Mouse (Mus musculus) embryonic facial prominence, embryonic 13.5 days (tissue): ENCODE data around the gene Suv39h2. TPM values are rescaled to one million over a fixed set of nuclear protein-coding genes. Genes with fewer than 3 reads are reported as not detected.

Experiments
- ATAC-seq: fragments of 200-750 bp; cut with Nextera tagmentation; 2 replicates; pipeline ENCODE4 v1.8.0; 2017; ENCODE audit warnings: low read depth; ENCODE audit not compliant: insufficient number of reproducible peaks, insufficient read depth, low FRiP score, low TSS enrichment
- H3K27ac ChIP-seq: fragments of 300-500 bp; sonication (generic); 2 replicates; pipeline ENCODE4 v1.5.1; 2015; ENCODE audit warnings: moderate library complexity, mild to moderate bottlenecking, inconsistent platforms
- H3K27me3 ChIP-seq: fragments of 300-500 bp; sonication (generic); 2 replicates; pipeline ENCODE4 v1.6.1; 2015; ENCODE audit warnings: mild to moderate bottlenecking, inconsistent platforms
- H3K36me3 ChIP-seq: fragments of 300-500 bp; sonication (generic); 2 replicates; pipeline ENCODE4 v1.6.1; 2015; ENCODE audit warnings: mild to moderate bottlenecking, inconsistent platforms
- H3K4me1 ChIP-seq: fragments of 300-500 bp; sonication (generic); 2 replicates; pipeline ENCODE4 v1.6.1; 2015; ENCODE audit warnings: inconsistent platforms
- H3K4me2 ChIP-seq: fragments of 300-500 bp; sonication (generic); 2 replicates; pipeline ENCODE4 v1.6.1; 2015; ENCODE audit warnings: moderate library complexity, mild to moderate bottlenecking, inconsistent platforms
- H3K4me3 ChIP-seq: fragments of 300-500 bp; sonication (generic); 2 replicates; pipeline ENCODE4 v1.5.1; 2015; ENCODE audit warnings: mild to moderate bottlenecking, inconsistent platforms
- H3K9ac ChIP-seq: fragments of 300-500 bp; sonication (generic); 2 replicates; pipeline ENCODE4 v1.6.1; 2015; ENCODE audit warnings: mild to moderate bottlenecking, inconsistent platforms
- H3K9me3 ChIP-seq: fragments of 300-500 bp; sonication (generic); 2 replicates; pipeline ENCODE4 v1.6.1; 2016; ENCODE audit warnings: inconsistent platforms
- WGBS: fragments of 180-500 bp; shearing (Covaris S2); methylation state at CpG from one replicate; pipeline ENCODE4 v1.1.7; 2015; ENCODE audit warnings: mixed read lengths; 5-methylcytosine and 5-hydroxymethylcytosine counted together
- polyA plus RNA-seq: library from polyadenylated mRNA; unstranded; fragments of >200 nt; fragmentation: Nextera tagmentation; extraction: Ambion mirVana; gene quantifications from 2 replicates; pipeline ENCODE4 v1.2.1, GENCODE M21; 2015

The Suv39h2 gene
- polyA plus RNA-seq, 1 experiment from 2014 or later, result 22.9 TPM

DNA sequence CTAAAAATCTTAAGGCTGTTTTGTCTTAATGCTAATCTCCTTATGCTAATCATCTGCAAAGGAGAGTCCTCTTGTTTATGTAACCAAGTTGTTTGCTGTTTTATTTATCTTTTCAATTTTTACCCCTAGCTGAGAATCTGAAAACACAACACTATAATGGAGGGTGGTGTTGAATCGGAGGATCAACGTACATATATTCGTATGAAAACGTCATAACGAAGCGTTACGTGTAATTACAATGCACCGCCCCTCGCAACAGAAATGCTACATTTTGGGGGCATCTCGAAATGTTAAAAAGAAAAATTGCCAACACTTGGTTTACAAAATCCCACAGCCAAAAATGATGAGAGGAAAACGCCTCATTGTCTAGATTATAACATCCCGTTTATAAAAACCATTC is 940 bp downstream of the Suv39h2 start:
- Histone ChIP-seq H3K4me1 (peaks cover 11% of the 10 kb centered on the region), H3K4me2 (peak overlapping the region; percentile 69), H3K27ac (peak overlapping the region; percentile 94; the same call in 1 of the 2 replicates), H3K4me3 (peak overlapping the region; percentile 94), H3K36me3 (peaks cover 8% of the 10 kb centered on the region), H3K9ac (peak overlapping the region; percentile 84), H3K9me3 (no peaks in the 10 kb centered on the region), H3K27me3 (no peaks in the 10 kb centered on the region)
- no peak for ATAC-seq
- WGBS, result 0% methylated on average over 12 of the region's 12 CpGs

DNA sequence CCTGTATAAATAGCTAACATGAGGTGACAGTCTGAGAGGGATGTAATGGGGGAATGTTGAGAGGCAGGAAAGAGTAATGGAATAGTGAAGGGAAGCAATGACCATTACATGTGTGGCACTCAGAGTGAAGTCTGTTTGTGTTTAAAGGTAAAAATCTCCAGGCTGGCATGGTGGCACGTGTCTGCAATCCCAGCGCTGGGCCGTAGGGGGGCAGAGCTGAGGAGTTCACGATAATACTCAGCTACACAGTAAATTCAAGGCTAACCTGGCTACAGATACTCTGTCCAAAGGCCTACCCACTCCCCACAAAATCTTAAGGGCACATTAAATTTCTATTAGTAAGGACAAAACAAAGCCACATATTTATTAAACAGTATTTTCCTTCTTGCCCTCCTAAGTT is 18.2 kb downstream of the Suv39h2 start:
- Histone ChIP-seq H3K4me1 (no peaks in the 10 kb centered on the region), H3K27me3 (no peaks in the 10 kb centered on the region), H3K36me3 (peaks cover 46% of the 10 kb centered on the region), H3K9me3 (no peaks in the 10 kb centered on the region), H3K4me3 (no peak overlapping the region), H3K27ac (no peak overlapping the region), H3K4me2 (no peak overlapping the region), H3K9ac (no peak overlapping the region)
- 81% methylated on average over 4 of the region's 4 CpGs for WGBS
- ATAC-seq, result no peak

DNA sequence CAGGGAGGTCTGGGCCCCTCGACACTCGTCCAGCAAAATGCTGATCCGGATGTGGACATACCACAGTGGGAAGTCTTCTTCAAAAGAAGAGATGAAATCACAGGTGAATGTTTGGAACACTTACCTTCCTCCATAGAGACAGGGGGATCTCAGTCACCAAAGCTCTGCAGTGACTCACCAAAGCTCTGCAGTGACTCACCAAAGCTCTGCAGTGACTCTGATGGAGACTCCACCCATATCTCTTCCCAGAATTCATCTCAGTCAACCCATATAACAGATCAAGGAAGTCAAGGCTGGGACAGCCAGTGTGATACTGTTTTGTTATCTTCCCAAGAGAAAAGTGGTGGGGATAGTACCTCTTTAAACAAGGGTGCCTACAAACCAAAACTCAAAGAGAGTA is 21.7 kb downstream of the Suv39h2 start:
- 91% methylated on average over 3 of the region's 3 CpGs for WGBS
- Histone ChIP-seq H3K27me3 (no peaks in the 10 kb centered on the region), H3K27ac (no peak overlapping the region), H3K4me1 (no peaks in the 10 kb centered on the region), H3K9ac (no peak overlapping the region), H3K36me3 (peaks cover 35% of the 10 kb centered on the region), H3K4me3 (no peak overlapping the region), H3K4me2 (no peak overlapping the region), H3K9me3 (no peaks in the 10 kb centered on the region)
- ATAC-seq, result no peak

DNA sequence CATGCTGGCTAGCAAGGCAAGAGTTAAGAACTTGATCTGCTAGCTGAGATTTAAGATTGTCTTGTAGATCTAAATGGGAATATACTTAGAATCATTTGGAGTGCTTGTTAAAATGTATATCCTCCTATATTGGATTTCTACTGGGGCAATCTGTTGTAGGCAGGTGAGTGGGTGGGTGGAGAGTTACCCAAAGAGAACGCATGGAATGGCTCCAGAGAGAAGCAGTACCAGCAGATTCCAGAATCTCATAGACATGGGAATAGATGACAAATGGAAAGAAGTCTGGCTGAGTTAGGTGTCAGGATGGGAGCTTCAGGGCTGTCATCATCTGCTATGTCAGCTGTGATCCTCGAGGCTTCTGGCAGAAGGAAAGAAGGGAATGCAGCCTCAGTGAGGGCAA is 25.4 kb downstream of the Suv39h2 start:
- Histone ChIP-seq H3K4me2 (no peak overlapping the region), H3K36me3 (peaks cover 21% of the 10 kb centered on the region), H3K9me3 (no peaks in the 10 kb centered on the region), H3K4me3 (no peak overlapping the region), H3K27ac (no peak overlapping the region), H3K4me1 (no peaks in the 10 kb centered on the region), H3K27me3 (no peaks in the 10 kb centered on the region), H3K9ac (no peak overlapping the region)
- 76% methylated on average over 2 of the region's 2 CpGs for WGBS
- ATAC-seq, result no peak

DNA sequence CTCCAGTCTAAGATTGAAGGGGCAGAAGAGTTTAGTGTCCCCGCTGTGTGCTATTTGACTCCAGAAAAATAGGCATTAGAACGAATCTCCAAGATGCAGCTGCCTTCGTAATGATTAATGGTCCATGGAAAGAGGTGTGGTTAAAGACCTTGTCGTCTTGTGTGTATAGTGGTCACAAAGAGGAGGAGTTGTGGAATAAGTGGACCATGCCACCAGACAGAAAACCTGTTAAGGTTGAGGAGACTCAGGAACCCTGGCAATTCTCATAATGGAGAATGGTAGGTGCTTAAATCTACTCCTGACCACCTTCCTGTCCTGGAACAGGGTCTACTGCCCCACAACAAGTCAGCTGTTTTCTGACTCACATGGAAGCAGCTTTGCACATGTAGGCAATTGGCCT is 28.8 kb downstream of the Suv39h2 start:
- Histone ChIP-seq H3K4me1 (no peaks in the 10 kb centered on the region), H3K27me3 (no peaks in the 10 kb centered on the region), H3K9me3 (no peaks in the 10 kb centered on the region), H3K36me3 (peaks cover 7% of the 10 kb centered on the region; the same call in 1 of the 2 replicates), H3K9ac (no peak overlapping the region), H3K27ac (no peak overlapping the region), H3K4me3 (no peak overlapping the region), H3K4me2 (no peak overlapping the region)
- 89% methylated on average over 4 of the region's 4 CpGs for WGBS
- ATAC-seq, result no peak

DNA sequence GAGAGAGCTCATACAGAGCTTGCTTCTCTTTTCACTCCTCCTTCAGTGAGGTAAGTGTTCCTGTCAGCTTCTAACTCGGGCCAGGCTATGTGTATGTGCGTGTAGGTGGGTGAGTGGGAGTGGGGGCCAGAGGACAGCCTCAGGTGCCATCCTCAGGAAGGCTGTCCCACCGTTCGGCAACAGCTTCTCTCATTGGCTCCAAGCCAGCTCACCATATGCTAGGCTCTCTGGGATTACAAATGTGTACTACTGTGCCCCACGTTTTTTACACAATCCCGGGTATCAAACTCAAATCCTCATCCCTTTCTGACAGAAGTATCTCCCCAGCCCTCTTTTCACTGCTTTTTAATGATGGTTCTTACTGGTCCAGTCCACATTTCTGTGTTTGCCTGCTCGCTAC is 30.6 kb downstream of the Suv39h2 start:
- WGBS, result 73% methylated on average over 7 of the region's 7 CpGs
- Histone ChIP-seq H3K4me2 (no peak overlapping the region), H3K9ac (no peak overlapping the region), H3K27me3 (no peaks in the 10 kb centered on the region), H3K9me3 (no peaks in the 10 kb centered on the region), H3K4me1 (no peaks in the 10 kb centered on the region), H3K27ac (no peak overlapping the region), H3K4me3 (no peak overlapping the region), H3K36me3 (peaks cover 7% of the 10 kb centered on the region; the same call in 1 of the 2 replicates)
- ATAC-seq, result no peak; the same call in 1 of the 2 replicates

DNA sequence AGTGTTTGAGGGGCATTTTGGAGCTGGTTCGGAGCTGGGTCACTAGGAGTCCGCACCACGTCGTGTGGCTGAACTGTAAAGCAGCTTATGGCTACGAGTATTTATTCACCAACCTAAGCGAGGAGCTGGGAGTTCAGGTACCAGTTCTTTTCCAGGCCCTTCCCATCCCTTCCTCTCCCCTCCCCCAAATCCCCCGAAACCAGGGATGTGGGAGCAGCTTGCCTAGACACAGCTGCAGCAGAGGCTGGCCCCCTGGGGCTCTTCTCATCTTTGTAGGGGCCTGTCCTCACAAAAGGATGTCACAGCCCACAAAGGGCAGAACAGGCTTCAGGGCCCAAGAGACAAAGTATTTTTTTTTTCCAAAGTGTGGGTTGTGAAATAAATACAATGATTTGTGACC is 36.9 kb downstream of the Suv39h2 start:
- H3K9ac ChIP-seq, result no peak overlapping the region
- no peak overlapping the region for H3K27ac ChIP-seq
- no peak overlapping the region for H3K4me2 ChIP-seq
- H3K4me1 ChIP-seq, result no peaks in the 10 kb centered on the region
- whole genome bisulfite sequencing, result 38% methylated on average over 7 of the region's 7 CpGs
- no peaks in the 10 kb centered on the region for H3K36me3 ChIP-seq
- H3K27me3 ChIP-seq, result no peaks in the 10 kb centered on the region
- no peaks in the 10 kb centered on the region for H3K9me3 ChIP-seq
- H3K4me3 ChIP-seq, result no peak overlapping the region
- ATAC-seq, result no peak

DNA sequence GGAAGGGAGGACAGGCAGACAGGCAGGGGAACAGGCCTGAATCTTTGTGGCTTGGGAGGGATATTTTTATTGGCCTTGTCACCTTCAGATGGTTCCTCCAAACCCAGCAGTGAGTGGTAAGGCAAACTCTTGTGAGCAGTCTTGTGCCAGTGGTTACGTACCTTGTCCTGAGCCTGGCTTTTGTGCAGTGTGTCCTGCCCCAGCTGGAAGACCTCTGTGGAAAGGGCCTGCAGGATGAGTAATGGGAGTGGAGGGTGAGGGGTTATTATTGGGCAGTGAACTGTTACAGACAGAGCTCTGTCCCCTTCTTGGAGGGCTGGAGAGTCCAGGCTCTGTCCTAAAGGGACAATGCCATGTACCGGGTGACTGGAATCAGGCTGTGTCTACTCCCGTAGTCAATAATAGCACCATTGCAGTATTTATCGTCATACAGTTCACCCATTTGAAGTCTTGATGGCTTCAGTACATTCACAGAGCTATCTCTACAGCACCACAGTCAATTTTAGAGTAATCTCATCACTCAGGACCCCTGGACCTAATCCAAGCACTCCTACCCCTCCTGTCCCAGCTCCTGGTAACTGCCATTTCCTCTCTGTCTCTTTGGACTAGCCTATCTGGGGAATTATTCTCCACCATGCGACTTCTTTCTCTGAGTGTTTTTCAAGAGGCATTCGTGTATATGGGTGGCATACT is 39.3 kb downstream of the Suv39h2 start:
- no peak overlapping the region for H3K27ac ChIP-seq
- H3K4me1 ChIP-seq, result no peaks in the 10 kb centered on the region
- no peaks in the 10 kb centered on the region for H3K9me3 ChIP-seq
- ATAC-seq, result no peak
- no peak overlapping the region for H3K9ac ChIP-seq
- H3K4me3 ChIP-seq, result no peak overlapping the region
- 90% methylated on average over 6 of the region's 6 CpGs for WGBS
- 0 out of 2 replicates have a peak, but pooled peaks cover 5% of the 10 kb centered on the region for H3K36me3 ChIP-seq
- H3K27me3 ChIP-seq, result no peaks in the 10 kb centered on the region
- no peak overlapping the region for H3K4me2 ChIP-seq

DNA sequence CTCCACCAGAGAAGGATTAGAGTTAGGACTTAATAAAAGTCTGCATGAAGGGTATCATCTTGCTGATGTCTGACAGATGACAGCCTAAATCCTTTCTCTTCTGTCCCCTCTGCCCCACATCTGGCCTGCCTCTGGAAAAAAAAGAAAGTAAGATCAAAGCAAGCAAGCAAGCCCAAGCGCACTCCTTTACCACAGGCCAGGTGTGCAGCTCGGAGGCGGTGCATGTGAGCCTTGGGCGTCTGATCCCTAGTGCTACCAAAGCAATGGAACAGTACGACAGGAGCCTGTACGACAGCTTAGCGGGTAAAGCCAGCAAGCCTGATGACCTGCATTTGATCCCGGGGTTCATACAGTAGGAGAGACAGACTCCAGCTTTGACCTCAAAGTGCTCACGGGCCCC is 43.9 kb downstream of the Suv39h2 start:
- Histone ChIP-seq H3K9ac (no peak overlapping the region), H3K27ac (no peak overlapping the region), H3K4me2 (no peak overlapping the region), H3K36me3 (0 out of 2 replicates have a peak, but pooled peaks cover 5% of the 10 kb centered on the region), H3K4me3 (no peak overlapping the region), H3K27me3 (no peaks in the 10 kb centered on the region), H3K9me3 (no peaks in the 10 kb centered on the region), H3K4me1 (no peaks in the 10 kb centered on the region)
- no peak for ATAC-seq
- 64% methylated on average over 9 of the region's 9 CpGs for WGBS

DNA sequence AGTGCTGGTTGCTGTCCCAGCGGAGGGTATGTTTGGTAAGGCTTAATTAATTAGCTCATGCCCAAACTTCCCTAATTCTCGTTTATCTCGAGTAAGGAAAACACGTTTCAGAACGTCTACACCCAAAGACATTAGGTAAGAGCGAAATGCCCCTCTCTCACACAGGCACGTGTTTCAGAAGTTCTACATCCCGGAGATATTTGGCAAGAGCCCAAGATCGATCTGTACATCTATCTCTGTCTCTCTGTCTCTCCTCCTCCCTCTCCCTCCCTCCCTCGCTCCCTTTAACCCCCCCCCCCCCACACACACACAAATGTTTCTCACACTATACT is 50.3 kb downstream of the Suv39h2 start:
- H3K27ac ChIP-seq, result no peak overlapping the region
- H3K27me3 ChIP-seq, result no peaks in the 10 kb centered on the region
- H3K9me3 ChIP-seq, result no peaks in the 10 kb centered on the region
- peaks cover 12% of the 10 kb centered on the region for H3K4me1 ChIP-seq
- ATAC-seq, result no peak
- H3K36me3 ChIP-seq, result no peaks in the 10 kb centered on the region
- peak overlapping the region; percentile 72 for H3K4me3 ChIP-seq
- peak overlapping the region; percentile 65 for H3K9ac ChIP-seq
- WGBS, result 13% methylated on average over 10 of the region's 10 CpGs
- peak overlapping the region; percentile 88 for H3K4me2 ChIP-seq

DNA sequence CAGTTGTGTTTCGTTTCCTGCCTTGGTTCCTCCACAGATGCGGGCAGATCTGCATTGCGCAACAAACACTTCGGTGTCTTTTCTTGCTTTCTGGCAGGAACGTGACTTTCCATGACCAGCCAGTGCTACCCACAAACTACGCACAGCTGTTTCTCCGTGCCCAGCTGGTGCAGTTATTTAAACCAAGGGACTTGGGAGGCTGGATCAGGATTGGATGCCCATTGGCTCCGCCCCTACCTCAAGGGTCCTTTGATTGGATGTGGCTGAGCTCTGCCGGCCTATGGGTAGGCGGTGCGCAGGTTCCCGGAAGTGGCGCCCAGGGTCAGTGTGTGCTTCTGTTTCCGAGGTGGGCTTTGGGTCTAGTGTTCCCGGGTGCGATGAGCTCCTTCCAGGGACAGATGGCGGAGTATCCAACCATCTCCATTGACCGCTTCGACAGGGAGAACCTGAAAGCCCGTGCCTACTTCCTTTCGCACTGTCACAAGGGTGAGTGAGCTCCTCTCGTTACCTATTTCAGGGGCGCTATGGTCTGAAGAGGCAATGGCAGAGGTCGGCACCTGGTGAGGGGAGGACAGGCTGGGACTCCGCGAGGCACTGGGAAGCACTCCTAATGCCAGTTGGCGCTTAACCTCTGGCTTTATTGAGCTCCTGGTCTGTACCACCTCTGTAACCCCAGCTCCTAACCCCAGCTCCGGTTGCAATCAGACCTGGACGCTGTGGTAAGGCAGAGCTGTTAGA is 50.8 kb downstream of the Suv39h2 start, which contains the start of gene Dclre1c:
TSS of gene Dclre1c (plus strand) at position 291 of the 738 bp plus-strand sequence.
- H3K36me3 ChIP-seq, result no peaks in the 10 kb centered on the region
- H3K27ac ChIP-seq, result no peak within 1 kb of the TSS
- H3K9ac ChIP-seq, result peak within 1 kb of the TSS; percentile 65
- peak within 1 kb of the TSS; percentile 72 for H3K4me3 ChIP-seq
- peak; percentile 97 for ATAC-seq
- no peaks in the 10 kb centered on the region for H3K27me3 ChIP-seq
- H3K9me3 ChIP-seq, result no peaks in the 10 kb centered on the region
- H3K4me1 ChIP-seq, result peaks cover 12% of the 10 kb centered on the region
- H3K4me2 ChIP-seq, result peak within 1 kb of the TSS; percentile 88
- under 1% methylated on average over 29 of the region's 29 CpGs for WGBS

DNA sequence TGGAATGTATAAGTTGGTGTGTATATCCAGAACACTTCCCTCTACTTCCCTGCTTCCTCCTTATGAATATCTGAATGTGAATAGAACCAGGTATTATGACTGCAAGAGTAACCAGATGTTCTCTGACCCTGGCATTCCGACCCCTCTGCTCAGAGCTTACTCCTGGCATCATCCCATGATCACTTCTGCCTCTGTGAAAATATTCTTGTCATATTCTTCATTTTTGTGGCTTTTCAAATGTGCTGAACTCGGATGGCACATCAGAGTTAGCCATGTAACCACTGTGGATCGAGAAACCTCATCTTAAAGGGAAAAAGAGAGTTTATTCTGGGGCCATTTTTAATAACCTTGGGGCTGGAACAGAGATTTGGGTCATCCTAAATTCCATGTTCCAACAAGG is 52.3 kb downstream of the Suv39h2 start, which contains the start of gene Meig1:
TSS of gene Meig1 (minus strand) at position 101 of the 400 bp plus-strand sequence.
- Histone ChIP-seq H3K27ac (no peak within 1 kb of the TSS), H3K4me2 (peak within 1 kb of the TSS; percentile 88; the same call in 1 of the 2 replicates), H3K9me3 (no peaks in the 10 kb centered on the region), H3K4me1 (peaks cover 18% of the 10 kb centered on the region), H3K9ac (no peak within 1 kb of the TSS), H3K27me3 (peaks cover 9% of the 10 kb centered on the region; the same call in 1 of the 2 replicates), H3K4me3 (no peak within 1 kb of the TSS), H3K36me3 (no peaks in the 10 kb centered on the region)
- 64% methylated on average over 3 of the region's 3 CpGs for WGBS
- ATAC-seq, result no peak
